Mouse (Mus musculus): Measurements from ENCODE around the gene Mtif3.

GRCm38 (mm10) chr5:146921224-146921623 lies 42.4 kb downstream of the Mtif3 start:
- TF ChIP-seq USF1 (IDR thresholded peaks at IDR 0.05; ENCODE audit: low read depth) (no peak), REST (IDR thresholded peaks at IDR 0.05; ENCODE audit: insufficient read depth, insufficient read length) (no peak), POLR2A (IDR thresholded peaks at IDR 0.05; ENCODE audit: insufficient read length, low read depth) (no peak), E2F4 (IDR thresholded peaks at IDR 0.05; ENCODE audit: insufficient read depth) (no peak)

All from myocyte (in vitro differentiated cells).